Comparison of ENCODE assay signal across 14 mouse cellular contexts in the genomic region with DNA sequence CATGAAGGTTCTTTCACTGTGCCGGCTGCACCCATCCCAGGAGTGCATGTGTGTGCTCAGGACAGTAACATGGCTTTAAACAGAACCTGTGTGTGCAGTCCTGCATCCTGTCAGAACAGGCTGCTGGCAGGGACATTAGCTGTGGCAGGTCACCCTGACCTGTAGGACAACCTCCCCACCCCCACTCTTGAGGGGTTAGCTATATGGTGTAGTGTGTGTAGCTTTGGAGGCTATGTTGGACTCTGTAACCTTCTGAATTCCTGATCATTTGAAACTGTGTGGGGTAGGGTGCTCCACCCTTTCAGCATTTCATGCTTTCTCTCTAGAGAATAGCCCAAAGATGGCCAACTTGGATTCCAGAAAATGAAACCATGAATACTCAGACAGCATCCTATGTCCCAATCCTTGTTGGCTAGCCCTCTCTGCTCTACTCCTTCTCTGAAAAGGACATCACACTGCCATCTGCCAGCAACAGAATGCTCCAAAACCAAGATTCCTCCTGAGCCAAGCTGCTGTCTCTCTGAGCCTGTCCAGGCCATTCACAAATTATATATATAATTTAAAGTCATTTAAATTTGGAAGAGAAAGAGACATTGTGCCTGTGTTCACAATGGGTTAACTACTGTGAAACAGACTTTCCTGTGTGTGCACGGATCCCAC. TPM values are rescaled to one million over a fixed set of nuclear protein-coding genes. Genes with fewer than 3 reads are reported as not detected.
A peak's percentile ranks its signal among the peaks of the same experiment; 100 is the strongest.
DNase-seq lines count a peak whose midpoint lies in the region; ATAC-seq and TF ChIP-seq lines count a peak whose summit lies in the region.
"Had no signal": no experiment of that assay in that cellular context is flagged by ENCODE, and none has a peak within 500 bp of the region (broad histone marks: within the 10 kb centered on the region; RNA-seq: fewer than 3 reads in every experiment).

No protein-coding gene starts in this region.

- no peaks in the 10 kb centered on the region for H3K9me3 ChIP-seq in forebrain, embryonic 15.5 days
- H3K9me3 ChIP-seq in forebrain, embryonic 11.5 days (ENCODE audit: control insufficient read depth, low read length): no peaks in the 10 kb centered on the region
- no peaks in the 10 kb centered on the region for H3K9me3 ChIP-seq in hindbrain, postnatal 0 days (ENCODE audit: low read length)
- no peaks in the 10 kb centered on the region for H3K9me3 ChIP-seq in hindbrain, embryonic 12.5 days (replicated peaks)
- H3K9me3 ChIP-seq: lung, embryonic 15.5 days; midbrain, embryonic 10.5 days; neural tube, embryonic 12.5 days had no signal

- no peaks in the 10 kb centered on the region for H3K36me3 ChIP-seq in forebrain, embryonic 15.5 days
- H3K36me3 ChIP-seq in forebrain, embryonic 11.5 days (ENCODE audit: control insufficient read depth, insufficient read depth, low read length): no peaks in the 10 kb centered on the region
- H3K36me3 ChIP-seq in hindbrain, postnatal 0 days (ENCODE audit: insufficient read depth, low read length): no peaks in the 10 kb centered on the region
- H3K36me3 ChIP-seq in hindbrain, embryonic 12.5 days: no peaks in the 10 kb centered on the region
- H3K36me3 ChIP-seq in thymus, adult 2 months (ENCODE audit: control insufficient read depth, insufficient read depth, low read length): no peaks in the 10 kb centered on the region
- H3K36me3 ChIP-seq: lung, embryonic 15.5 days; midbrain, embryonic 10.5 days; neural tube, embryonic 12.5 days had no signal

- no peak for TF ChIP-seq CTCF in hindbrain, postnatal 0 days (IDR thresholded peaks at IDR 0.05; ENCODE audit: low read depth)
- no peak for TF ChIP-seq CTCF in thymus, adult 2 months (IDR thresholded peaks at IDR 0.05; ENCODE audit: borderline replicate concordance, control insufficient read depth, extremely low read depth, insufficient read depth, low read length, poor library complexity)

- peaks cover 26% of the 10 kb centered on the region for H3K4me1 ChIP-seq in forebrain, embryonic 15.5 days
- no peaks in the 10 kb centered on the region for H3K4me1 ChIP-seq in forebrain, embryonic 11.5 days (replicated peaks; ENCODE audit: control insufficient read depth, insufficient read depth, low read length)
- H3K4me1 ChIP-seq in hindbrain, postnatal 0 days (ENCODE audit: insufficient read depth, low read length): 0 out of 2 replicates have a peak, but pooled peaks cover 8% of the 10 kb centered on the region
- H3K4me1 ChIP-seq in hindbrain, embryonic 12.5 days: peaks cover 13% of the 10 kb centered on the region
- H3K4me1 ChIP-seq in brown adipose tissue, adult 24 weeks (ENCODE audit: control insufficient read depth, insufficient read depth, insufficient read length, low read length): peaks cover 5% of the 10 kb centered on the region; the same call in 1 of the 2 replicates
- H3K4me1 ChIP-seq in thymus, adult 2 months (replicated peaks; ENCODE audit: control insufficient read depth, insufficient read depth, low read length): 0 out of 2 replicates have a peak, but pooled peaks cover 2% of the 10 kb centered on the region

- H3K27ac ChIP-seq in forebrain, embryonic 15.5 days (replicated peaks): peak overlapping the region; percentile 73
- H3K27ac ChIP-seq in forebrain, embryonic 11.5 days (ENCODE audit: low read depth, low read length): no peak overlapping the region
- peak overlapping the region; percentile 74 for H3K27ac ChIP-seq in hindbrain, postnatal 0 days
- no peak overlapping the region for H3K27ac ChIP-seq in hindbrain, embryonic 12.5 days
- H3K27ac ChIP-seq in brown adipose tissue, adult 24 weeks (replicated peaks; ENCODE audit: low read depth, low read length): peak overlapping the region; percentile 26; the same call in 1 of the 2 replicates
- no peak overlapping the region for H3K27ac ChIP-seq in thymus, adult 2 months (ENCODE audit: control insufficient read depth, insufficient read depth, low read length)
- H3K27ac ChIP-seq: layer of hippocampus, adult 2 months; midbrain, embryonic 10.5 days; neural tube, embryonic 12.5 days had no signal

- no peak overlapping the region for H3K4me2 ChIP-seq in forebrain, embryonic 15.5 days (replicated peaks)
- no peak overlapping the region for H3K4me2 ChIP-seq in forebrain, embryonic 11.5 days (ENCODE audit: low read depth, low read length, severe bottlenecking)
- no peak overlapping the region for H3K4me2 ChIP-seq in hindbrain, postnatal 0 days (ENCODE audit: low read depth, low read length)
- H3K4me2 ChIP-seq in hindbrain, embryonic 12.5 days (replicated peaks): no peak overlapping the region
- H3K4me2 ChIP-seq: lung, embryonic 15.5 days; neural tube, embryonic 12.5 days had no signal

- H3K9ac ChIP-seq in forebrain, embryonic 15.5 days (replicated peaks): no peak overlapping the region
- no peak overlapping the region for H3K9ac ChIP-seq in forebrain, embryonic 11.5 days (ENCODE audit: low read length)
- H3K9ac ChIP-seq in hindbrain, postnatal 0 days (replicated peaks; ENCODE audit: low read length): no peak overlapping the region
- H3K9ac ChIP-seq in hindbrain, embryonic 12.5 days: no peak overlapping the region
- H3K9ac ChIP-seq: lung, embryonic 15.5 days; neural tube, embryonic 12.5 days had no signal

- peak; percentile 51; the same call in 1 of the 2 replicates for ATAC-seq in forebrain, embryonic 15.5 days (replicated peaks)
- ATAC-seq in forebrain, embryonic 11.5 days (replicated peaks; ENCODE audit: low FRiP score): no peak
- peak; percentile 10 for ATAC-seq in hindbrain, postnatal 0 days
- no peak for ATAC-seq in hindbrain, embryonic 12.5 days (ENCODE audit: low FRiP score)

- no peak for TF ChIP-seq POLR2A in thymus, adult 2 months (IDR thresholded peaks at IDR 0.05; ENCODE audit: control insufficient read depth, extremely low read depth, insufficient read depth, low read length, poor library complexity)

- no peak for DNase-seq in forebrain, embryonic 11.5 days (ENCODE audit: low spot score)
- no peak for DNase-seq in hindbrain, postnatal 0 days (ENCODE audit: low spot score)
- peak; percentile 62 to 74 for DNase-seq in cerebellum, postnatal 36 days
- no peak for DNase-seq in adrenal gland, postnatal 25 days
- DNase-seq in thymus, adult 2 months: no peak
- DNase-seq: thymus, postnatal 14 days had no signal

- H3K4me3 ChIP-seq in forebrain, embryonic 15.5 days: no peak overlapping the region
- H3K4me3 ChIP-seq in forebrain, embryonic 11.5 days (ENCODE audit: low read depth, low read length): no peak overlapping the region
- no peak overlapping the region for H3K4me3 ChIP-seq in hindbrain, postnatal 0 days (ENCODE audit: low read length)
- no peak overlapping the region for H3K4me3 ChIP-seq in hindbrain, embryonic 12.5 days
- H3K4me3 ChIP-seq in brown adipose tissue, adult 24 weeks (ENCODE audit: insufficient read depth, low read depth, low read length): no peak overlapping the region
- no peak overlapping the region for H3K4me3 ChIP-seq in thymus, adult 2 months (ENCODE audit: control insufficient read depth, insufficient read depth, low read length)
- H3K4me3 ChIP-seq: layer of hippocampus, adult 2 months; lung, embryonic 15.5 days; midbrain, embryonic 10.5 days; neural tube, embryonic 12.5 days had no signal

- no peaks in the 10 kb centered on the region for H3K27me3 ChIP-seq in forebrain, embryonic 15.5 days
- no peaks in the 10 kb centered on the region for H3K27me3 ChIP-seq in forebrain, embryonic 11.5 days (ENCODE audit: control insufficient read depth, insufficient read depth, low read length)
- no peaks in the 10 kb centered on the region for H3K27me3 ChIP-seq in hindbrain, postnatal 0 days (ENCODE audit: insufficient read depth, low read length)
- H3K27me3 ChIP-seq in hindbrain, embryonic 12.5 days: no peaks in the 10 kb centered on the region
- H3K27me3 ChIP-seq in thymus, adult 2 months (ENCODE audit: control insufficient read depth, insufficient read depth, low read length): no peaks in the 10 kb centered on the region
- H3K27me3 ChIP-seq: lung, embryonic 15.5 days; neural tube, embryonic 12.5 days had no signal

- WGBS in forebrain, embryonic 15.5 days: 55% methylated on average over 2 of the region's 2 CpGs
- WGBS in forebrain, embryonic 11.5 days: 80% methylated on average over 2 of the region's 2 CpGs
- WGBS in hindbrain, postnatal 0 days: 56% methylated on average over 2 of the region's 2 CpGs
- 77% methylated on average over 2 of the region's 2 CpGs for WGBS in hindbrain, embryonic 12.5 days
- WGBS in thymus, adult 2 months: 92% methylated on average over 2 of the region's 2 CpGs

RNA-seq across cellular contexts. Expression of a gene that starts 47.0 kb away (rescaled TPM):
- polyA plus RNA-seq in forebrain, embryonic 15.5 days (2015; fragmentation: Nextera tagmentation; extraction: Ambion mirVana): 0.23 TPM in 1 of 2 replicates, not detected in the other
- 0.43 TPM in 1 of 2 replicates, not detected in the other for polyA plus RNA-seq in forebrain, embryonic 11.5 days (2014; fragmentation: Nextera tagmentation; extraction: Ambion mirVana)
- total RNA-seq in hindbrain, postnatal 0 days (2014; rRNA removed): not detected in 2 replicates
- 0.21 and 0.41 TPM in 2 replicates for polyA plus RNA-seq in hindbrain, postnatal 0 days (2015; fragmentation: Nextera tagmentation; extraction: Ambion mirVana)
- polyA plus RNA-seq in hindbrain, embryonic 12.5 days (2016; fragmentation: Nextera tagmentation; extraction: Ambion mirVana): 0.67 TPM in 1 of 2 replicates, not detected in the other
- polyA plus RNA-seq in brown adipose tissue, adult 24 weeks (2012; ENCODE audit: insufficient read depth, insufficient read length, missing spikeins): not detected in 2 replicates
- 0.67 TPM in 1 of 2 replicates, not detected in the other for total RNA-seq in adrenal gland, postnatal 25 days (2021)
- polyA plus RNA-seq in thymus, adult 2 months (2012; rRNA removed): 1.4 and 1.9 TPM in 2 replicates
- total RNA-seq: layer of hippocampus, adult 2 months; left cerebral cortex, postnatal 25 days had no signal

RNA-seq across cellular contexts. Expression of a gene that starts 55.3 kb away (rescaled TPM):
- 542 and 553 TPM in 2 replicates for polyA plus RNA-seq in forebrain, embryonic 15.5 days (2015; fragmentation: Nextera tagmentation; extraction: Ambion mirVana)
- 437 and 453 TPM in 2 replicates for polyA plus RNA-seq in forebrain, embryonic 11.5 days (2014; fragmentation: Nextera tagmentation; extraction: Ambion mirVana)
- 346 and 404 TPM in 2 replicates for total RNA-seq in hindbrain, postnatal 0 days (2014; rRNA removed)
- polyA plus RNA-seq in hindbrain, postnatal 0 days (2015; fragmentation: Nextera tagmentation; extraction: Ambion mirVana): 977 and 1,021 TPM in 2 replicates
- 430 and 502 TPM in 2 replicates for polyA plus RNA-seq in hindbrain, embryonic 12.5 days (2016; fragmentation: Nextera tagmentation; extraction: Ambion mirVana)
- 5,769 and 6,142 TPM in 2 replicates for polyA plus RNA-seq in brown adipose tissue, adult 24 weeks (2012; ENCODE audit: insufficient read depth, insufficient read length, missing spikeins)
- 788 and 983 TPM in 2 replicates for total RNA-seq in adrenal gland, postnatal 25 days (2021)
- 395 and 432 TPM in 2 replicates for polyA plus RNA-seq in thymus, adult 2 months (2012; rRNA removed)

Comparison
In these comparisons a context has a peak if more than half of its experiments do, and no peak if none do; other contexts are left out.
1. ATAC-seq: peak in forebrain, embryonic 15.5 days (single experiment) and hindbrain, postnatal 0 days (single experiment); none in forebrain, embryonic 11.5 days (single experiment) and hindbrain, embryonic 12.5 days (single experiment).
2. H3K27ac ChIP-seq: peak in forebrain, embryonic 15.5 days (single experiment), hindbrain, postnatal 0 days (single experiment) and brown adipose tissue, adult 24 weeks (single experiment); none in forebrain, embryonic 11.5 days (single experiment), hindbrain, embryonic 12.5 days (single experiment) and thymus, adult 2 months (single experiment).
3. DNase-seq: peak in cerebellum, postnatal 36 days (2 of 2); none in forebrain, embryonic 11.5 days (single experiment), hindbrain, postnatal 0 days (single experiment), adrenal gland, postnatal 25 days (single experiment) and thymus, adult 2 months (single experiment).